Mouse (Mus musculus) thymus, adult 2 months (tissue): ENCODE measurements around the gene Lce1i.

Experiments
- CTCF ChIP-seq: fragments of 200-500 bp; IDR thresholded peaks from 2 replicates; pipeline ENCODE4 v1.5.1; 2012; ENCODE audit warnings: mild to moderate bottlenecking, control low read depth, low read length, moderate library complexity, borderline replicate concordance; ENCODE audit not compliant: control insufficient read depth, poor library complexity, insufficient read depth; ENCODE audit errors: extremely low read depth
- POLR2A ChIP-seq: fragments of 200-500 bp; IDR thresholded peaks from 2 replicates; pipeline ENCODE4 v1.6.1; 2012; ENCODE audit warnings: mild to moderate bottlenecking, low read length, control low read depth, moderate library complexity; ENCODE audit not compliant: control insufficient read depth, poor library complexity, insufficient read depth; ENCODE audit errors: extremely low read depth

DNA sequence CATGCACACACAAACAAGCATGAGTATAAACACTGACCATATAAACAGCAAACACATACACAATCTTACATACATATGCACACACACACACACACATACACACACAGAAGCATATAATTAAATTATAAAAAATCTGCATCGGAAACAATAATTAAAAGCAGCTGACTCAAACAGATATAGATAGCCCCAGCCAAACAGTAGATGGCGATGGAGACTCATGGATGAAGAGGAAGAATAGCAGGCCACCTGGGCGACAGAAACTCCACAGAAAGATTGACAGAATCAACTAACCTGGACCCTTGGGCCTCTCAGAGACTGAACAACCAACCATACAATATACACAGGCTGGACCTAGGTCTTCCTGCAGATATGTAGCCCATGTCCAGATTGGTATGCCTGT, 25.5 kb downstream of the Lce1i start:
- no peak for TF ChIP-seq CTCF
- TF ChIP-seq POLR2A = no peak
